Mouse (Mus musculus) subcutaneous adipose tissue, adult 2 months (tissue): ENCODE data around the gene Gm49321. TPM values are rescaled to one million over a fixed set of nuclear protein-coding genes. Genes with fewer than 3 reads are reported as not detected.

Experiments
- polyA plus RNA-seq: library from polyadenylated mRNA; depleted of rRNA; stranded (reverse); fragments of >200 nt; gene quantifications from 2 replicates; pipeline ENCODE4 v1.2.3, GENCODE M21; 2012; ENCODE audit warnings: low replicate concordance; rRNA removed

Gene Gm49321
- 0.43 TPM in 1 of 2 replicates, not detected in the other for polyA plus RNA-seq

GRCm38 (mm10) chr12:73937353-73937752 lies at the start of gene Gm49321:
Gene Gm49321 (plus strand): TSS chr12:73937653.

GRCm38 (mm10) chr12:73964291-73965281 lies 27.1 kb downstream of the Gm49321 start, which contains the start of gene Snapc1:
Gene Snapc1 (plus strand): TSS chr12:73964481.

GRCm38 (mm10) chr12:73997297-73998127 lies 60.1 kb downstream of the Gm49321 start, which contains the start of gene Syt16:
Gene Syt16 (plus strand): TSS chr12:73997661.

Other genes starting within 250 kb of the Gm49321 start
- gene Hif1a, start 36.3 kb upstream of the Gm49321 start, polyA plus RNA-seq = 24.6 and 46.0 TPM in 2 replicates
- 6.2 and 10.2 TPM in 2 replicates for gene Snapc1, start 26.8 kb downstream of the Gm49321 start, polyA plus RNA-seq
- gene Syt16, start 60.0 kb downstream of the Gm49321 start, polyA plus RNA-seq = 0.06 TPM in 1 of 2 replicates, not detected in the other